Mouse (Mus musculus): ENCODE results near the gene Gm7356. TPM values are rescaled to one million over a fixed set of nuclear protein-coding genes. Genes with fewer than 3 reads are reported as not detected.

Gene Gm7356
- polyA plus RNA-seq, 1 experiment from 2014 or later = not detected

Other genes with a start within 250 kb of the Gm7356 start
- gene Afdn, start 243.2 kb downstream of the Gm7356 start, polyA plus RNA-seq (2016; fragmentation: Nextera tagmentation; extraction: Ambion mirVana) = 19.4 and 21.3 TPM in 2 replicates
- 0.33 and 0.49 TPM in 2 replicates for gene Tcte2, start 241.9 kb downstream of the Gm7356 start, polyA plus RNA-seq (2016; fragmentation: Nextera tagmentation; extraction: Ambion mirVana)
- not detected in 2 replicates for gene Gm7168, start 55.3 kb downstream of the Gm7356 start, polyA plus RNA-seq (2016; fragmentation: Nextera tagmentation; extraction: Ambion mirVana)
- not detected in 2 replicates for gene Gm7358, start 55.8 kb upstream of the Gm7356 start, polyA plus RNA-seq (2016; fragmentation: Nextera tagmentation; extraction: Ambion mirVana)
- gene Dact2, start 200.6 kb upstream of the Gm7356 start, polyA plus RNA-seq (2016; fragmentation: Nextera tagmentation; extraction: Ambion mirVana) = 0.85 and 1.4 TPM in 2 replicates